Mouse (Mus musculus) stomach, embryonic 15.5 days (tissue): ENCODE data around the gene Rpl10a. TPM values are rescaled to one million over a fixed set of nuclear protein-coding genes. Genes with fewer than 3 reads are reported as not detected.

ENCODE experiments used
- ATAC-seq: fragments of 200-750 bp; cut with Nextera tagmentation; 2 replicates; pipeline ENCODE4 v1.8.0; 2017; ENCODE audit warnings: low read depth, moderate number of reproducible peaks, moderate TSS enrichment; ENCODE audit not compliant: insufficient read depth, low FRiP score
- H3K27ac ChIP-seq: fragments of 300-500 bp; sonication (generic); 2 replicates; pipeline ENCODE4 v1.5.1; 2015; ENCODE audit warnings: mild to moderate bottlenecking, inconsistent platforms
- H3K27me3 ChIP-seq: fragments of 300-500 bp; sonication (generic); replicated peaks from 2 replicates; pipeline ENCODE4 v1.6.1; 2015; ENCODE audit warnings: inconsistent platforms
- H3K36me3 ChIP-seq: fragments of 300-500 bp; sonication (generic); 2 replicates; pipeline ENCODE4 v1.6.1; 2015; ENCODE audit warnings: inconsistent platforms
- H3K4me1 ChIP-seq: fragments of 300-500 bp; sonication (generic); 2 replicates; pipeline ENCODE4 v1.6.1; 2015; ENCODE audit warnings: inconsistent platforms
- H3K4me2 ChIP-seq: fragments of 300-500 bp; sonication (generic); 2 replicates; pipeline ENCODE4 v1.6.1; 2015; ENCODE audit warnings: mild to moderate bottlenecking, inconsistent platforms
- H3K4me3 ChIP-seq: fragments of 300-500 bp; sonication (generic); replicated peaks from 2 replicates; pipeline ENCODE4 v1.5.1; 2015; ENCODE audit warnings: inconsistent platforms
- H3K9ac ChIP-seq: fragments of 300-500 bp; sonication (generic); 2 replicates; pipeline ENCODE4 v1.6.1; 2015; ENCODE audit warnings: inconsistent platforms
- H3K9me3 ChIP-seq: fragments of 300-500 bp; sonication (generic); 2 replicates; pipeline ENCODE4 v1.6.1; 2016; ENCODE audit warnings: inconsistent platforms
- WGBS: fragments of 180-500 bp; shearing (Covaris S2); methylation state at CpG from one replicate; pipeline ENCODE4 v1.1.7; 2015; 5-methylcytosine and 5-hydroxymethylcytosine counted together
- polyA plus RNA-seq: library from polyadenylated mRNA; unstranded; fragments of >200 nt; fragmentation: Nextera tagmentation; extraction: Ambion mirVana; gene quantifications from 2 replicates; pipeline ENCODE4 v1.2.1, GENCODE M21; 2015

The Rpl10a gene
- polyA plus RNA-seq, result 490 and 616 TPM in 2 replicates

- H3K36me3 ChIP-seq, result peaks cover 30% of the 10 kb centered on the region
- peak within 1 kb of the TSS; percentile 75 for H3K4me2 ChIP-seq
- H3K27ac ChIP-seq, result peak within 1 kb of the TSS; percentile 96
- H3K4me3 ChIP-seq, result peak within 1 kb of the TSS; percentile 82
- H3K4me1 ChIP-seq, result peaks cover 37% of the 10 kb centered on the region
- under 1% methylated on average over 67 of the region's 67 CpGs for WGBS
- peak; percentile 82 for ATAC-seq
- H3K9ac ChIP-seq, result peak within 1 kb of the TSS; percentile 94
- no peaks in the 10 kb centered on the region for H3K9me3 ChIP-seq
- H3K27me3 ChIP-seq, result no peaks in the 10 kb centered on the region
These were observed at the start of gene Rpl10a for GRCm38 (mm10) chr17:28328366-28328928. Gene Rpl10a (plus strand): TSS chr17:28328471.

GRCm38 (mm10) chr17:28279236-28279635 is 49.0 kb upstream of the Rpl10a start:
- no peak overlapping the region for H3K4me2 ChIP-seq
- WGBS, result 44% methylated on average over 4 of the region's 4 CpGs

GRCm38 (mm10) chr17:28279780-28280422 is 48.4 kb upstream of the Rpl10a start:
- Histone ChIP-seq H3K36me3 (no peaks in the 10 kb centered on the region), H3K4me2 (no peak overlapping the region), H3K4me3 (no peak overlapping the region), H3K4me1 (peaks cover 37% of the 10 kb centered on the region), H3K9me3 (no peaks in the 10 kb centered on the region), H3K27me3 (no peaks in the 10 kb centered on the region), H3K27ac (no peak overlapping the region), H3K9ac (no peak overlapping the region)
- no peak for ATAC-seq
- WGBS, result 57% methylated on average over 15 of the region's 15 CpGs

More at GRCm38 (mm10) chr17:28279236-28279635, 49.0 kb upstream of the Rpl10a start:
- no peak for ATAC-seq
- no peak overlapping the region for H3K9ac ChIP-seq
- H3K9me3 ChIP-seq, result no peaks in the 10 kb centered on the region
- peaks cover 37% of the 10 kb centered on the region for H3K4me1 ChIP-seq
- no peaks in the 10 kb centered on the region for H3K27me3 ChIP-seq
- H3K36me3 ChIP-seq, result no peaks in the 10 kb centered on the region
- H3K4me3 ChIP-seq, result no peak overlapping the region
- H3K27ac ChIP-seq, result no peak overlapping the region

- H3K4me1 ChIP-seq, result peaks cover 41% of the 10 kb centered on the region
- ATAC-seq, result no peak
- H3K4me3 ChIP-seq, result no peak overlapping the region
- H3K27ac ChIP-seq, result no peak overlapping the region
- no peaks in the 10 kb centered on the region for H3K36me3 ChIP-seq
- H3K9me3 ChIP-seq, result no peaks in the 10 kb centered on the region
- no peak overlapping the region for H3K9ac ChIP-seq
- H3K4me2 ChIP-seq, result no peak overlapping the region
- H3K27me3 ChIP-seq, result no peaks in the 10 kb centered on the region
- WGBS, result 82% methylated on average over 7 of the region's 7 CpGs
These were observed 47.9 kb upstream of the Rpl10a start for GRCm38 (mm10) chr17:28280423-28280800.

GRCm38 (mm10) chr17:28280831-28281377 is 47.4 kb upstream of the Rpl10a start:
- no peaks in the 10 kb centered on the region for H3K9me3 ChIP-seq
- H3K9ac ChIP-seq, result no peak overlapping the region
- peak; percentile 13; the same call in 1 of the 2 replicates for ATAC-seq
- H3K4me3 ChIP-seq, result no peak overlapping the region
- H3K27me3 ChIP-seq, result no peaks in the 10 kb centered on the region
- H3K36me3 ChIP-seq, result no peaks in the 10 kb centered on the region
- no peak overlapping the region for H3K4me2 ChIP-seq
- no peak overlapping the region for H3K27ac ChIP-seq
- peaks cover 46% of the 10 kb centered on the region for H3K4me1 ChIP-seq
- 30% methylated on average over 5 of the region's 5 CpGs for WGBS

GRCm38 (mm10) chr17:28281866-28282441 is 46.3 kb upstream of the Rpl10a start:
- WGBS, result 86% methylated on average over 7 of the region's 7 CpGs

GRCm38 (mm10) chr17:28283199-28283598 is 45.1 kb upstream of the Rpl10a start:
- Histone ChIP-seq H3K4me3 (no peak overlapping the region), H3K36me3 (no peaks in the 10 kb centered on the region), H3K27ac (no peak overlapping the region), H3K27me3 (no peaks in the 10 kb centered on the region), H3K9ac (no peak overlapping the region), H3K4me1 (peaks cover 46% of the 10 kb centered on the region), H3K9me3 (no peaks in the 10 kb centered on the region), H3K4me2 (no peak overlapping the region)
- 85% methylated on average over 10 of the region's 10 CpGs for WGBS
- no peak for ATAC-seq

More at GRCm38 (mm10) chr17:28281866-28282441, 46.3 kb upstream of the Rpl10a start:
- no peak for ATAC-seq
- Histone ChIP-seq H3K27ac (no peak overlapping the region), H3K27me3 (no peaks in the 10 kb centered on the region), H3K36me3 (no peaks in the 10 kb centered on the region), H3K4me1 (peaks cover 48% of the 10 kb centered on the region), H3K4me2 (no peak overlapping the region), H3K9ac (no peak overlapping the region), H3K9me3 (no peaks in the 10 kb centered on the region), H3K4me3 (no peak overlapping the region)

GRCm38 (mm10) chr17:28286133-28286532 is 42.1 kb upstream of the Rpl10a start:
- Histone ChIP-seq H3K27me3 (no peaks in the 10 kb centered on the region), H3K4me2 (no peak overlapping the region), H3K4me3 (no peak overlapping the region), H3K9ac (no peak overlapping the region), H3K27ac (no peak overlapping the region), H3K4me1 (peaks cover 25% of the 10 kb centered on the region), H3K36me3 (peaks cover 4% of the 10 kb centered on the region; the same call in 1 of the 2 replicates), H3K9me3 (no peaks in the 10 kb centered on the region)
- WGBS, result 80% methylated on average over 10 of the region's 10 CpGs
- ATAC-seq, result no peak

- WGBS, result 59% methylated on average over 5 of the region's 5 CpGs
- H3K4me1 ChIP-seq, result peaks cover 21% of the 10 kb centered on the region
- ATAC-seq, result no peak
These were observed 41.3 kb upstream of the Rpl10a start for GRCm38 (mm10) chr17:28286964-28287363.

GRCm38 (mm10) chr17:28287578-28287977 is 40.7 kb upstream of the Rpl10a start:
- no peaks in the 10 kb centered on the region for H3K9me3 ChIP-seq
- H3K4me3 ChIP-seq, result no peak overlapping the region
- H3K27me3 ChIP-seq, result no peaks in the 10 kb centered on the region
- no peak for ATAC-seq
- no peak overlapping the region for H3K9ac ChIP-seq
- WGBS, result 70% methylated on average over 8 of the region's 8 CpGs
- no peak overlapping the region for H3K27ac ChIP-seq
- no peak overlapping the region for H3K4me2 ChIP-seq
- H3K4me1 ChIP-seq, result peaks cover 21% of the 10 kb centered on the region
- peaks cover 4% of the 10 kb centered on the region; the same call in 1 of the 2 replicates for H3K36me3 ChIP-seq

More at GRCm38 (mm10) chr17:28286964-28287363, 41.3 kb upstream of the Rpl10a start:
- Histone ChIP-seq H3K36me3 (peaks cover 4% of the 10 kb centered on the region; the same call in 1 of the 2 replicates), H3K9me3 (no peaks in the 10 kb centered on the region), H3K4me3 (no peak overlapping the region), H3K27ac (no peak overlapping the region), H3K9ac (no peak overlapping the region), H3K4me2 (no peak overlapping the region), H3K27me3 (no peaks in the 10 kb centered on the region)

GRCm38 (mm10) chr17:28287980-28288379 is 40.3 kb upstream of the Rpl10a start:
- no peak for ATAC-seq
- peaks cover 21% of the 10 kb centered on the region for H3K4me1 ChIP-seq
- H3K4me3 ChIP-seq, result no peak overlapping the region
- 58% methylated on average over 5 of the region's 5 CpGs for WGBS
- H3K9ac ChIP-seq, result no peak overlapping the region
- H3K4me2 ChIP-seq, result no peak overlapping the region
- H3K36me3 ChIP-seq, result peaks cover 4% of the 10 kb centered on the region; the same call in 1 of the 2 replicates
- H3K27me3 ChIP-seq, result no peaks in the 10 kb centered on the region
- H3K27ac ChIP-seq, result no peak overlapping the region
- H3K9me3 ChIP-seq, result no peaks in the 10 kb centered on the region

- H3K27ac ChIP-seq, result no peak overlapping the region
- H3K36me3 ChIP-seq, result peaks cover 4% of the 10 kb centered on the region; the same call in 1 of the 2 replicates
- H3K9ac ChIP-seq, result no peak overlapping the region
- peaks cover 25% of the 10 kb centered on the region for H3K4me1 ChIP-seq
- no peak overlapping the region for H3K4me3 ChIP-seq
- H3K9me3 ChIP-seq, result no peaks in the 10 kb centered on the region
- 49% methylated on average over 3 of the region's 3 CpGs for WGBS
- no peak for ATAC-seq
- H3K4me2 ChIP-seq, result no peak overlapping the region
- no peaks in the 10 kb centered on the region for H3K27me3 ChIP-seq
These were observed 38.0 kb upstream of the Rpl10a start for GRCm38 (mm10) chr17:28290262-28290661.
